Mouse (Mus musculus) lung, postnatal 36 days (tissue): ENCODE results near the gene Ccnd3.

Experiments used
- DNase-seq: peaks from one replicate; pipeline ENCODE4 v3.0.0; 2022; ENCODE audit warnings: mixed read lengths

Ccnd3 gene

GRCm38 (mm10) chr17:47554621-47555020, 49.8 kb downstream of the Ccnd3 start:
- DNase-seq, result no peak

- peak; percentile 31 for DNase-seq
Measured at GRCm38 (mm10) chr17:47557179-47557578, 52.3 kb downstream of the Ccnd3 start.

GRCm38 (mm10) chr17:47559726-47560125, 54.9 kb downstream of the Ccnd3 start:
- DNase-seq, result peak; percentile 24

GRCm38 (mm10) chr17:47562875-47563274, 58.0 kb downstream of the Ccnd3 start:
- no peak for DNase-seq

GRCm38 (mm10) chr17:47564612-47565011, 59.8 kb downstream of the Ccnd3 start:
- DNase-seq, result no peak

GRCm38 (mm10) chr17:47566133-47566532, 61.3 kb downstream of the Ccnd3 start:
- DNase-seq, result no peak

- peak; percentile 42 for DNase-seq
Measured at GRCm38 (mm10) chr17:47567271-47567670, 62.4 kb downstream of the Ccnd3 start.

GRCm38 (mm10) chr17:47568389-47568788, 63.5 kb downstream of the Ccnd3 start:
- no peak for DNase-seq

GRCm38 (mm10) chr17:47568951-47569527, 64.2 kb downstream of the Ccnd3 start:
- no peak for DNase-seq

- no peak for DNase-seq
Measured at GRCm38 (mm10) chr17:47571621-47572020, 66.8 kb downstream of the Ccnd3 start.

- no peak for DNase-seq
Measured at GRCm38 (mm10) chr17:47572436-47572835, 67.6 kb downstream of the Ccnd3 start.

GRCm38 (mm10) chr17:47574028-47574427, 69.2 kb downstream of the Ccnd3 start:
- DNase-seq, result peak; percentile 77

- DNase-seq, result no peak
Measured at GRCm38 (mm10) chr17:47574830-47575229, 70.0 kb downstream of the Ccnd3 start.

GRCm38 (mm10) chr17:47578655-47579054, 73.8 kb downstream of the Ccnd3 start:
- no peak for DNase-seq

GRCm38 (mm10) chr17:47580962-47581361, 76.1 kb downstream of the Ccnd3 start:
- no peak for DNase-seq

GRCm38 (mm10) chr17:47588517-47588916, 83.7 kb downstream of the Ccnd3 start:
- DNase-seq, result no peak

- no peak for DNase-seq
Measured at GRCm38 (mm10) chr17:47591073-47591472, 86.2 kb downstream of the Ccnd3 start.

- peak; percentile 97 for DNase-seq
Measured at GRCm38 (mm10) chr17:47593215-47593853, 88.5 kb downstream of the Ccnd3 start.

- DNase-seq, result no peak
Measured at GRCm38 (mm10) chr17:47593854-47594182, 89.0 kb downstream of the Ccnd3 start.

- DNase-seq, result peak; percentile 43
Measured at GRCm38 (mm10) chr17:47594183-47594968, 89.5 kb downstream of the Ccnd3 start.

- DNase-seq, result no peak
Measured at GRCm38 (mm10) chr17:47594969-47595247, 90.1 kb downstream of the Ccnd3 start.

- DNase-seq, result peak; percentile 75
Measured at GRCm38 (mm10) chr17:47595248-47596161, 90.7 kb downstream of the Ccnd3 start.

- DNase-seq, result no peak
Measured at GRCm38 (mm10) chr17:47596162-47596838, 91.4 kb downstream of the Ccnd3 start.
